Mouse (Mus musculus): ENCODE data around the gene Atad5. TPM values are rescaled to one million over a fixed set of nuclear protein-coding genes. Genes with fewer than 3 reads are reported as not detected.
"Not testable (repeated sequence)": the region's sequence is repeated elsewhere in the genome, so short reads cannot be mapped to it uniquely, and the experiment has no call there.

Gene Atad5
- 1 to 10 TPM; 3.4 to 4.9 (median 3.6) TPM for total RNA-seq (2022)

DNA sequence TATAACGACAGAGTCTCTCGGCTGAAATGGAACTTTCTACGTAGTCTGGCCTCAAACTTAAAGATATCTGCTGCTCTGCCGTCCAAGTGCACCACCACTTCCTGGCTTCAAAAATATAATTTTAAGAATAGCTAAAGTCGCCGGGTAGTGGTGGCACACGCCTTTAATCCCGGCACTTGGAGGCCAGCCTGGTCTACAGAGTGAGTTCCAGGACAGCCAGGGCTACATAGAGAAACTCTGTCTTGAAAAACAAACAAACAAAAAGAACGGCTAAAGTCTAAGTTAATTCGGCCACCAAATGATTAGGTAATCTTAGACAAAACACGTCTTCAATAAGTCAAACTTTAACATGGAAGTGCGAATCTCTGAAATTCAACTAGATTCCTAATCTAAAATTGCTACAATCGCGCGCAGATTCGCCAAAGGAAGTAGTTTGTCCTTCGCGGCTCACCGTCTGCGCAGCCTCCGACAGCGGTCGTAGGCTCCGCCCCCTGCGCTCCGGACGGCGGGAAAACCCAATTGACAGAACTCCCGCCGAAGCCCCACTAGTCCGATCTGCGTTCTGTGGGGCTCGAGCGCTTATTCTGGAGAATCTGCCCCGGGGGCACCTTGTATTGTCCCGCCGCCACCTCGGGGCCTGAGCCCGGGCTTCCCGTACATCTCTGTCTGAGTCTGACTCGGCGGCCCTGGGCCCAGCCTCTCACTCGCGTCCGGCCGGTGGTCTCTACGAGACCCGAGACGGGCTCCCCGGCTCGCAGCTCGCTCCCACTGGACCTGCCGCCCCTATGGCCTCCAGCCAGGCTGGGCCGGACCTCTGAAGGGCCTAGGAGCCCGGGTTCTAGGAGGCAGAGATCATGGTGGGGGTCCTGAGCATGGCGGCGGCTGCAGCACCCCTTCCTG, at the start of gene Atad5:
Atad5 (plus strand) TSS at position 484 of the 900 bp plus-strand sequence.
- peak; percentile 67 to 86 for DNase-seq (ENCODE audit: low spot score in 2 of 2)

DNA sequence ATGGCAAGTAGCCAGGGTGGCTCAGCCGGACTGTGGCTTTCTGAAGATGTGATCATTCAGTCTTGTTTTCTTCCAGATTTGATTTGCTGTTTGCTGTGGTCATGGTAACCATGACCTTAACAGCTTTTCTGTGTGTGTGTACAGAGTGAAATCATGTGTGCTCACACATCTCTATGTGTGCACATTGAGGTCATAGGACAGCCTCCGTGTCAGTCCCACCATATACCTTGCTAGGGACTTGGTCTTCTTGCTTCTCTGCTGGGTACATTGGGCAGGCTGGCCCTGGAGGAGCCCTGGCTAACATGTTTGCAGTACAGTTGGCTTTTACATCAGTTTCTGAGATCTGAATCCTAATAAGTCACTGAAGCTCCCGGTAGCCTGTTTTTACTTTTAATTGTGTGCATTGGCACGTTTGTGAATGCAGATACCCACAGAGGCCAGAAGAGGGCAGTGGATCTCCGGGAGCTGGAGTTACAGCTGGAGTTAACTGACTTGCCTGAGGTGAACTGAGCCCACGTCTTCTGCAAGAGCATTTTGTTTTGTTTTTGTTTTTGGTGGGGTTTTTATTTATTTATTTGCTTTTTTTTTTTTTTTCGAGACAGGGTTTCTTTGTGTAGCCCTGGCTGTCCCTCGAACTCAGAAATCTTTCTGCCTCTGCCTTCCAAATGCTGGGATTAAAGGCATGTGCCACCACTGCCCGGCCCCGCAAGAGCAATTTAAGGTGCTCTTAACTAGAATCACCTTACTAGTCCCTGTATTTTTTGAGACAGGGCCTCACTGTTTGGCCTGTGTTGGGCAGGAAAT, 46.4 kb upstream of the Atad5 start:
- DNase-seq (ENCODE audit: low spot score in 2 of 2), result no peak

DNA sequence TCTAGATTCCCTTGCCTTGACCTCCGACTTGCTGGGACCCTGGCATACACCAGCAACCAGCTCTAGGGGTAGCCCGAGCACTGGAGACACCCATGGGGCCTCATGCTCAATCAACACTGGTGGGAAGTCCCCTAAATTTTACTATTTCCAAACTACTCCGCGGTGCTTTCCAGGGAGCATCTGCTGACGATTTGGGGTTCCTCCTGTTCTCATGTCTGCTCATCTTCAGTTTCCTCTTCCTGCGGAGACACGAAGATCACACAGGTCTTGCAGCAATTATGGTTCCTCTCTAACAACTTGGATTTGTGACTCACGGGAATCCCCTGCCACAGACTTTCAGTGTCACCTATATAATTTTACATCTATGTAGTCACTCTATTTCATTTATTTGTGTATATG, 45.8 kb upstream of the Atad5 start:
- no peak for DNase-seq (ENCODE audit: low spot score in 2 of 2)

DNA sequence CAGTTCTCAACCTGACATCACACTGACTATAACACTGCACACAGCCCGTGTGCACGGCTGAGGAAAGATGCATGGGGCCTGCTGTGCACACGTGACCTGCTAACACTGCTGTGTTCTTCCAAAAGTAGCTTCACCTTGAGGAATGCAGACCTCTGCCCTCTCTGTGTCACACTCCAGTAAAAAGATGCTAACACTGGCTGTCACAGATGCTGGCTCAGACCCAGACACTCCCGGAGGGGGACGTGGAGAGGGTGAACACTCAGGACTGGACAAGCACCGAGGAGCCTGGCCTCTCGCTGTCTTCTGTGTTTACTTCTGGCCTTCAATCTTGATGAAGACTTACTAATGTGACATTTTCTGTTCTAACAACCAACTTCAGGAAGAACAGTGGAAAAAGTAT, 42.3 kb upstream of the Atad5 start:
- no peak for DNase-seq (ENCODE audit: low spot score in 2 of 2)

DNA sequence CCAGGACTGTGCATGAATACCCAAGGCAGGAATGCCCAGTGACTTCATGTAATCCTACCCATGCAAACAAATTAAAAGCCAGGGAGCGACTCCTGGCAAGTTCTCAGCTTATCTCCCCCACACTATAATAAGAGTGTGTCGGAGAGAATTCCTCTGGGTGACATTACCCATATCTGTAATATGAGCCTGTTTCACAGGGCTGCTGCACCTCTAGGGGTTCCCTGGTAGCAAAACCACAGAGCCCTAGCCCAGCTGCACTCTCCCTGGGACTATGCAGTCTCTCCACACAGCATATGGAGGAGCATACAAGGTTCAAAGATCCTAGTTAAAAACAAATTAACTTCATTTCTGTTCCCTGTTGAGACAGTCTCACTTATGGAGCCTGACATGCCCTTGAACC, 39.1 kb upstream of the Atad5 start:
- DNase-seq (ENCODE audit: low spot score in 2 of 2), result no peak

DNA sequence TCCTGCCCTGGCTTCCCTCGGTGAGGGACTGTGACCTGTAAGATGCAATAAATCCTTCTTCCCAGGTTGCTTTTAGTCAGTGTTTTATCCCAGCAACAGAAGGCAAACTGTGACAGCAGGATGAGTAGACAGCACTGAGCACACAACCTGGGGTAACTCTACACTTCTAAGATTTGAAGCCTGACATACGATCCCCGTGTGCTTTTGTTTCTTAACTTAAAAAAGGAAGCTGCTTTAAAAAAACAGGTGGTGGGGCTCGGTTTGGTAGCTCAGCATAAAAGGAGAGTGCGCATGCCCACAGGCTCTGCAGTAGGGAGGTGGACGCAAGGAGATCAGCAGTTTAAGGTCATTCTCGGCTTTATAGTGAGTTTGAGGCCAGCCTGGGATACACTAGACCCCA, 36.7 kb upstream of the Atad5 start:
- no peak for DNase-seq (ENCODE audit: low spot score in 2 of 2)

DNA sequence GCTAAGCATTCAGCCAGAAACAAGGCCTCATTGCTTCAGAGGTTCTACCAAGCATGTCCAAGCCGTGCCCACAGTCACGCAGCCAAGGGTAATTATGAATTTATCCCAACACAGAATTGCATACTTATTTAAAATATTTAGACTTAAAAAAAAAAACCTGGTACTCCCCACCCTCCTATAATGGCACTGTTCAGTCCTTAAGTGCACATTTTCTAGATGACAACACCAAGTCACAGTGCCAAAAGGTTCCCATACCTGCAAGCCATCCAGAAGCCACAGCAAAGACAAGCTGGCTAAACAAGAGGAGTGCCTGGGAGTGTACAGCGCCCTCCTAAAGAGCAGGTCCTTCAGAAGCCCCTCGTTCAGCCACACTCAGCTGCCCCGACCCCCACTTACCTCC, 36.0 kb upstream of the Atad5 start:
- no peak for DNase-seq (ENCODE audit: low spot score in 2 of 2)

DNA sequence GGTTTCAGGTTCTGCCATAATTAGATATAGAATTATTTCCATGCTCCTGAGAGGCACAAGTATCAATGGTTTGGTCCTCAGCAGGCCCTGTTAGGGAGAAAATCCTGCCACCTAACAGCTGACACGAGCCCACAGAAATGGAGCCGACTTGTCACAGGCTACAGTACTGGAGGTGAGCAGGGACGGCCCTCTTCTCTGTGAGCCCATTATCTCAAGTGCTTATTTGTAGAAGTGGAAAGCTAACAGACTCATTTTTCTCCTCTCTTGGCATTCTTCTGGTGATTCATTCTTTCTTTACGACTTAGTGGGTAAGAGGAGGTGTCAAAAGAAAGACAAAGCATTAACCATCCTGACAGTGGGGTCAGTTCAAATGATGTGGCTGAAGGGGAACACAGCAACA, 34.5 kb upstream of the Atad5 start:
- no peak for DNase-seq (ENCODE audit: low spot score in 2 of 2)

DNA sequence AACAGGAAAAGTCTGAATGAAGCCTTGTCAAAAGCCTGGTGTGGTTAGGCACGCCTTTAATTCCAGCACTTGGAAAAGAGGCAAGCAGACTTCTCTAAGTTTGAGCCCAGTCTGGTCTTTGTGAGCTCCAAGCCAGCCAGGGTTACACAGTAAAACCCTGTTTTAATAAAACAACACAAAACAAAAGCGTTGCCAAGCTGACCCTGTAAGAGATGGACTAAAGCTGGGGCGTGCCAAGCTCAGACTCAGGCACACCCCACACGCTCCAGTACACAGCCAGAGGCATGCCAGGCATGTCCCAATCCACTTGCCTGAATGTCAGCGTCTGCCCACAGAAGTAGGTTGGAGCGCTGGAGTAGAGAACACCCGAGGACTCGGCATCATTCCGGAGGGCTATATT, 33.1 kb upstream of the Atad5 start:
- no peak for DNase-seq (ENCODE audit: low spot score in 2 of 2)

DNA sequence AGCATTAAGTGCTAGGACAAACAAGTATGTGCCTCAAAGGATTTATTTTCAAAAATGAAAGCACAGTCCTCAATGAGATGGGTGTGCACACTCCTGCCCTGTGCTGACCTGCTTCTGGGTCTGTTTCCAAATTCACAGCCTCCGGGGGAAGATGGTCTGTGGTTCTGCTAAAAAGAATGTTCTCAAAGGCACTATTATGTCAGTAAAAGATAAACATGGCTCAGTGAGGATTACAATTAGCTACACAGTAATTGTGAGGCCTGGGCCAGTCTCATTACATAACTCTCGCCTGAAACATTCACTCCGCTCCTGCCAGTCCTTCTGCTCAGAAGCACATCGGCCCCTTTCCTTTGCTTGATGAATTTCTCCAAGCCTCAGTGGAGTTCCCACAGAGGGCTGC, 27.0 kb upstream of the Atad5 start:
- peak in 1 of 2 experiments; percentile 56 for DNase-seq (ENCODE audit: low spot score in 2 of 2)

DNA sequence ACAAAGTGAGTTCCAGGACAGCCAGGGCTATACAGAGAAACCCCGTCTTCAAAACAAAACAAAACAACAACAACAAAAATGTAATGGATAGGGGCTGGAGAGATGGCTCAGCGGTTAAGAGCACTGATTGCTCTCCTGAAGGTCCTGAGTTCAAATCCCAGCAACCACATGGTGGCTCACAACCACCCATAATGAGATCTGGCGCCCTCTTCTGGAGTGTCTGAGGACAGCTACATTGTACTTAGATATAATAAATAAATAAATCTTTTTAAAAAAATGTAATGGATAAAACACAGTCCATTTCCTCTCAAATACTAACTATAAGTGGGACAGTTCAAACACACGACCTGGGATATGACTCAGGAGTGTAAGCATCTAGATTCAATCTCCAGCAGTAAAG, 22.8 kb upstream of the Atad5 start:
- not testable (repeated sequence) for DNase-seq (ENCODE audit: low spot score in 2 of 2)

DNA sequence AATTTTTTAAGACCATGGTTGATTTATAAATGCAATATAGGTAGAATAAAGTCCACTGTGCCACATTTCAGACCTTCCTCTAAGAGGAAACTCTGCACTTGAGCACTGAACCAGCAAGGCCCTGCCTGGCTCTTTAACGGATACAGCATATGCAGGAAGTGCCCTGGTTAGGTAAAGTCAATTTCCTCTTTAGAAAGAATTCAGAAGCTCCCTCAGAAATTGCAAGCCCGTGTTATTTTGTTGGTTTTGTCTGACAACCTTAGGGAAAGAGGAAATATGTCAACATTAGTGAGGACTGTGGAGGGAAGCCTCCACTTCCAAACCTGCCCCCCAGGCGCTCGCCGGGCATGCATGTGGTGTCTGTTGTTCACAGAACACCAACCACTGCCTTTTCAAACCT, 21.6 kb upstream of the Atad5 start:
- no peak for DNase-seq (ENCODE audit: low spot score in 2 of 2)

DNA sequence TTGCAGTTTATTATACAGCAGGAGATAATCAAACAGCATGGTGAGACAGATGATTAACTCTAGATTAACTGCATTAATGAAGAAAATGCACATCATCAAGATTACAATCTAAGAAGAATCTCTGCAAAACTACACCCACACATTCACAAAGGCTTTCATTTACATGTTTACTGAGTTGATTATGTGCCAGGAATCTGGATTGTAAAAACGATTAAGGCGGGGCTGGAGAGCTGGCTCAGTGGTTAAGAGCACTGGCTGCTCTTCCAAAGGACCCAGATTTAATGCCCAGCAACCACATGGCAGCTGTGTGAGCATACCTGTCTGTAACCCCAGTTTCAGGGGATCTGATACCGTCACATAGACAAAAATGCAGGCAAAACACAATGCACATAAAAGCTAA, 19.4 kb upstream of the Atad5 start:
- DNase-seq (ENCODE audit: low spot score in 2 of 2), result no peak

DNA sequence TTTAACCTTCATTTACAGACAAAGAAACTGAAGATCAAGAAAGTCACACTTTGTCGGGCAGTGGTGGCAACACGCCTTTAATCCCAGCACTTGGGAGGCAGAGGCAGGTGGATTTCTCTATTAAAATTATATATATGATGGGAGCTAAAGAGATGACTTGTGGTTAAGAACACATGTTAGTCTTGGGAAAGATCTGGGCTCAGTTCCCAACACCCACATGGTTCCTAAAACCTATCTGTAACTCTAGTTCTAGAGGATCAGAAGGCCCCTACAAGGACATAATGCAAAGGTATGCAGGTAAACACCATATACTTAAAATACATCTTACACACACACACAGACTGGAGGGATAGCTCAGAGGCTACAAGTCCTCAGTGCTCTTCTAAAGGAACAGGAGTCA, 18.2 kb upstream of the Atad5 start:
- no peak for DNase-seq (ENCODE audit: low spot score in 2 of 2)

DNA sequence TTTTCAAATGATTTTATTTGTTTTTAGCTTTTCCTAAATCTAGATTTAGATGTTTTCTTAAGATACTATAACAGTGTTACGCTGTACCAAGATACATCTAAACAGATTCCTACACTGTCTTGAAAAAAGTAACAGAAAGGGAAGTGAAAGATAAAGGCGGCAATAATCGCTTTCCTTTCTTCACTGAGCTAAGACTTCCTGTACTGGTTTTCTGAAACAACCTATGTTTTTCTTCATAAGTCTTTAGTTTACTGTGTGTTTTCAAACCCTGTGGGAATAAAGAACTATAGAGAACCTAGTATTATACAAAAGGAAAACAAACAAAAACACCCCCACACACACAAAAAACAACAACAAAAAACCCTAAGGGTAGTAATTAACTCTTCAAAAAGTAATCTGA, 16.8 kb upstream of the Atad5 start:
- DNase-seq (ENCODE audit: low spot score in 2 of 2), result no peak

DNA sequence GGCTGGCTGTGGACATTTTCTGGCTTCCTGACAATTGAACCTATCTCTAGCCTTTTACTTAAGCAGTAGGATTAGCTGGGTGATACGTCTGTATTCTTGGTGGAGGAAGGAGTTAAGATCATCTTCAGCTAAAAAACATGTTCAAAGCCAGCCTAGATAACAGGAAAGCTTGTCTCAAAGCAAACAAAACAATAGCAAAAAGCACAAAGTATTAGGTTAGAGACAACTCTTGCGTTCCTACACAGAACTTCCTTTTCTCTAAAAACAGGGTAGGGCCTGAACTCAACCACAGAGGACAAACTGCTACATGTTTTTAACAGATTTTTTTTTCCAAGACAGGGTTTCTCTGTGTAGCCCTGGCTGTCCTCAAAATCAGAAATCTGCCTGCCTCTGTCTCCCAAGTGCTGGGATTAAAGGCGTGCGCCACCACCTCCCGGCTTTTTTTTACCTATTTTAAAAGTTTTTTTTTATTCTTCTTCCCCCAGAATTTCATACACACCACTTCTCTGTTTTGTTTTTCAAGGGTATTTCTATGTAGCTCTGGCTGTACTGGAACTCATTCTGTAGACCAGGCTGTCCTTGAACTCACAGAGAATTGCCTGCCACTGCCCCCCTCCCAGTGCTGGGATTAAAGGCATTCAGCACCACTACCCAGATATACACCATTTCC, 13.5 kb upstream of the Atad5 start:
- no peak for DNase-seq (ENCODE audit: low spot score in 2 of 2)

DNA sequence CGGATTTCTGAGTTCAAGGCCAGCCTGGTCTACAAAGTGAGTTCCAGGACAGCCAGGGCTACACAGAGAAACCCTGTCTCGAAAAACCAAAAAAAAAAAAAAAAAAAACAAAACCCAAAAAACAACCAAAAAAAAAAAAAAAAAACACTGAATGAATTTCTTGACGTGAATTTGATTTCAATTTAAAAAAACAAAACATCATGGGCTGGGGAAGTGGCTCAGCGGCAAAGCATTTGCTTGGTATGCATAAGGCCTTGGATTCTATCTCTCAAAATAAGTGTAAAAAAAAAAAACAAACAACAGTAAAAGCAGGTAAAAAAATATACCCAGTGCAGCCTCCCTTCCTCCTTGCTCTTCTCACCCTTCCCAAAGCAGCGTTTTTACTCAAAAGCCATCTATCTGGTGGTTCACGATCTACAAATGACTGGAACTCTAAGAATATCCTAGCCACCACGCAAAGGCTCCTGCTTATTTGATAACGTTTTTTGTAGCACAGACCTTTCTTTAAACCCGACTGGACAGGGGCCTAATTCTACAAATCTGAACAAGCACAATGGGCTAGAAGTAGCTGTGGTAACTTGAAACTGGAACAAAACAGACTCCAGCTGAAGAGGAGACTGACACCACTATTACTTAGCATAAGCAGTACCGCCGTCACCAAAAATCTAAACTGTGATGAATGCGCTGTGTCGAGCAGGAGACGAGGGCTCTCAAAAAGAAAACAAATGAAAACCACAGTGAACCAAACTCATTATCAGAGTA, 11.2 kb upstream of the Atad5 start:
- DNase-seq (ENCODE audit: low spot score in 2 of 2), result no peak

DNA sequence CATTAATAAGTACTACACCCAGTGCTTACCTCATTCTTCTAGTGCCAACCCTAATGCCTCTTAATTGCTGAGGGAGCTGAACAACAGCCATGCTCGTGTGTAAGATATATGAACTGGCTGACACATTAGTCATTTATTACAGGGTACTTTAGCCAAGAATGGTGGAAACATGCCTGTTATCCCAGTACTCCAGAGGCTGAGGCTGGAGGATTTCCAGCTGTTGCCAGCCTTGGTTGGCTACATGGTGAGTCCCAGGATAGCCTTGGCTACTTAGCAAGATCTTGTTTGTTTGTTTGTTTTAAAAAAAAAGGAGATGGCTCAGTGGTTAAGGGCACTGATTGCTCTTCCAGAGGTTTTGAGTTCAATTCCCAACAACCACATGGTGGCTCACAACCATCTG, 10.4 kb upstream of the Atad5 start:
- no peak for DNase-seq (ENCODE audit: low spot score in 2 of 2)

DNA sequence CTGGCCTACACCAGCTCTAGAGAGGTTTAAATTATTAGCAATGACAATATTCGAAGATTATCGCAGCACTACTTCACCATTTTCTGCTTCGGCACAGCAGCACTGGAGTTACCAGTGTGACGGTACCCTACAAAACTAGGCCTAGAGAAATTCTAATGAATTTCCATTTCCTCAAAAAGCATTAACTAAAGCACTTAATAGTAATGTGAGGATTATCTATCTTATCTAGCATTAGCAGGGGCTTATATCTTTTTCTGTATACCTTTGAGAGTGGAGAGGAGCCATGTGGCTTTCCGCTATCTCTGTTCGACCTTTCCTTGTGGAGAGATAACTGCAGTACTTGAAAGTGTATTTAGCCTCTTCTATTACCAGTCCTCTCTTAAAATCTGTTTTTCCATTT, 9.4 kb upstream of the Atad5 start:
- no peak for DNase-seq (ENCODE audit: low spot score in 2 of 2)

DNA sequence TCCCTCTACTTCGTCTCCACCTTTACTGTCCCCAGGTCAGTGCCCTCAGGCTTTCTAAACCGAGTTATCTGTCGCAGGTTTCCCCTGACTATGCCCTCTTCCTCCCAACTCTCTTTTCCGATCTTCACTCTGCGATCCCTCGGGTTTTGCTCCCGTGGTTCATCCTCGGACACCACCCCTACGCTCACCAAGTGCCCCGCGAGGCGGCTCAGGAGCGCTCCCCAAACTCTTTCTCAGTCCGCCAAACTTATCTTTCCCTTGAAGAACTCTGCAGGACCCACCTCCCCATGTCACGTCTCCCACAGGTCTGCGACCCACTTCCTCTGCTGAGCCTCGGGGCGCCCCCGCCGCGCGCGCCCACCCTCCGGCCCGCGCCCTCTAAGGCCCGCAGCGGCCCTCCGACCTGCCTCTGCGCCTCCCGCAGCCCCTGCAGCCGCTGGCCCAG, 8.8 kb upstream of the Atad5 start:
- DNase-seq (ENCODE audit: low spot score in 2 of 2), result no peak
